Mouse (Mus musculus) heart, postnatal 36 days (tissue): Measurements from ENCODE around the gene Gpr119. TPM values are rescaled to one million over a fixed set of nuclear protein-coding genes. Genes with fewer than 3 reads are reported as not detected.
A peak's percentile ranks its signal among the peaks of the same experiment; 100 is the strongest.

ENCODE experiments used
- DNase-seq, 2 experiments: peaks; one replicate each; pipeline ENCODE4 v3.0.0; 2021 to 2022
- intact Hi-C: fragments of 180-260 bp; cut with DNase I; formaldehyde crosslinking; loops from one replicate; pipeline ENCODE4 v1.15.1; 2025
- microRNA-seq, 2 experiments: library from miRNA; unstranded; fragments of <30 nt; microRNA quantifications; one replicate each; pipeline ENCODE4 v1.2.0; 2021; ENCODE audit warnings: borderline number of aligned reads in 2 of 2
- total RNA-seq, 2 experiments: library from RNA; stranded (reverse); gene quantifications; 2 replicates each; pipeline ENCODE4 v1.2.3; 2021

Gene Gpr119
- total RNA-seq, result not detected

- DNase-seq, result no peak
- intact Hi-C loops, result no loop called here
These were observed at the start of gene Gpr119 for GRCm38 (mm10) chrX:48674171-48674570. Gene Gpr119 (minus strand): TSS chrX:48674478.

GRCm38 (mm10) chrX:48712846-48713245, 38.6 kb upstream of the Gpr119 start:
- intact Hi-C loops, result no loop called here
- DNase-seq, result no peak

DNA sequence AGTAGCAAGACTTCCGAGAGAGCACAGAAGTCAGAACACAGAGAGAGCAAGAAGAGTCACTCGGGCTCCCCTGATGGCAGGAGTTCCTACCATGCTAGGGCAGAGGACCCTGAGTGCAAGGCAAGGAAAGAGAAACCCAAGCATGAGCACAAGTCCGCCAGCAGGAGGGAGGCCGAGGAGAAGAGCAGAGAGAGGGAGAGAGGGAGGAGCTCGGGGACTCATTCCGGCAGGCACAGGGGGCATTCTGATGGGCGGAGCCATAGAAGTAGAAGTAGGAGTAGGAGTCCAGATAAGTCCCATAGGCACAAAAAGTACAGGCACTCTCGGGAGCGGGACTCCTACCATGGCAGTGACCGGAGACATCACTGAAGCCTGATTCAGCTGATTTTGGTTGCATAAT, 35.4 kb upstream of the Gpr119 start:
- intact Hi-C loops, result no loop called here
- no peak for DNase-seq

GRCm38 (mm10) chrX:48694864-48695371, 20.6 kb upstream of the Gpr119 start, which contains the start of gene Rbmx2:
Gene Rbmx2 (plus strand): TSS chrX:48695004.
- peak; percentile 87 for DNase-seq
- intact Hi-C loops, result loop anchor here (10.0 kb wide), 1 partner anchor 590 kb away; the partner anchor contains the start of gene Enox2

DNA sequence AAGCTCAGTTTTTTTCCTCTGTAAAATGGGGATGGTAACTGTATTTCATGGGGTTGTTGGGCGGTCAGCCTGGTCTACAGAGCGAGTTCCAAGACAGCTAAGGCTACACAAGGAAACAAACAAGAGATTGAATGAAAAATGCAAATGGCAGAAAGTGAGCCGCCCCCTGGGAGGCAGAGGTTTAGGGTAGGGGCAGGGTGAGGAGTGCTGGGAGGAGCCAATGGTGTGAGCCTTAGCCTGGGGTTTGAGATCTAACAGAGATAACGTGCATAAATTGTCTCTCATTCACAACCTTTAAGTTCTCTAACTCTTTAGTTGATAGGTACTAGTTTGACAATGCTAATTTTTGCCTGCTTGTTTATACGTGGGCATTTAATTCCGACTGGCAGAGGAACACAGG, 20.2 kb upstream of the Gpr119 start:
- intact Hi-C loops, result loop anchor here (10.0 kb wide), 1 partner anchor 590 kb away; the partner anchor contains the start of gene Enox2

DNA sequence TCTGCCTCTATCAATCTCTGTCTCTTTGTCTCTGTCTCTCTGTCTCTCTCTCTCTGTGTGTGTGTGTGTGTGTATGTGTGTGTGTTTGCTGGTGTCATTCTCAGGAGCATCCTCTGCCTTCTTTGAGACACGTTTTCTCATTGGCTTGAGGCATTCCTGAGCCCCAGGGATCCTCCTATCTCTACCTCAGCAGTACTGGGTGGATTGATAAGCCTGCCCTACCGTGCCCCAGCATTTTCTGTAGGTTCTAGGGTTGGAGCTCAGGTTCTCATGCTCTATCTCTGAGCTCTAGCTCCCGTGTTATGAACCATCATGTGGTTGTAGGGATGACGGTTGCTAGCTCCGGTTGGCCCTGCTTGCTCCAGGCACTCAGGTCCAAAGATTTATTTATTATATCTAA, 9.6 kb upstream of the Gpr119 start:
- intact Hi-C loops, result loop anchor here (10.0 kb wide), 2 partner anchors 621 to 1871 kb away; no protein-coding TSS in a partner anchor

More for the DNA sequence above, 20.2 kb upstream of the Gpr119 start:
- DNase-seq, result no peak

GRCm38 (mm10) chrX:48683451-48683850, 9.2 kb upstream of the Gpr119 start:
- DNase-seq, result peak; percentile 13 to 35
- intact Hi-C loops, result loop anchor here (10.0 kb wide), 2 partner anchors 621 to 1871 kb away; no protein-coding TSS in a partner anchor

More for the DNA sequence above, 9.6 kb upstream of the Gpr119 start:
- no peak for DNase-seq

DNA sequence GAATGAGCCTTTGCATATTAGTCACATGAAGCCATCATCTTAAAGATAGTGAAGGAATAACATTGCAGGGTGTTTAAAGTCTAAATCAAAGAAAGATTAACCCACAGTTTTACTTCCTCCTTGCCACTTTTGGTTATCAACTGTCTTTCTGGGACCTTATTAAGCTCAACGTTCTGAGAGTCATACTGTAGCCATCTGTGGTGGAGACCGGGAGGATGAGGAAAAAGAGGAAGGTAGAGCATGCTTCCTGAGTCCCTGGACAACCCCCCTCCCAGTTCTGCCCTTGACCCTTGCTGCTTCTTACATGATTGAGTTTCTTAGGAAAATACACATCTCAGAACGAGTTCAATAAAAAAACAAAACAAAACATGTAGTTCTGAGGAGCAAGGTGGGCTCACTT, 2.6 kb downstream of the Gpr119 start:
- intact Hi-C loops, result no loop called here

DNA sequence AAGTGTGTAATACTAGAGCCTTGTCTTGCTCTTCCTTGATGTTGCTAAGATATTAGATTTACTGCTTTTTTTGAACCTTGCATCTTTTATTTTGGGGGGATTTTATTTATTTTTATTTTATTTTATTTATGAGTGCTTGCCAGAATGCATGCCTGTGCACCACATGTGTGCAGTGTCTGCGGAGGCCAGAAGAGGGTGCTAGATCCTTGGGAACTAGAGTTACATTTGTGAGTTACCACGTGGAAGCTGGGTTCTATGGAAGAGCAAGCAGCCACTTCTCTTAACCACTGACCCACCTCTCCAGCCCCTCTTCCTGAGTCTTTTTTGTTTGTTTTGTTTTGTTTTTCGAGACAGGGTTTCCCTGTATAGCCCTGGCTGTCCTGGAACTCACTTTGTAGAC, 4.7 kb downstream of the Gpr119 start:
- no peak for DNase-seq
- intact Hi-C loops, result no loop called here

More for the DNA sequence above, 2.6 kb downstream of the Gpr119 start:
- DNase-seq, result no peak

- intact Hi-C loops, result no loop called here
- DNase-seq, result no peak
These were observed 7.5 kb downstream of the Gpr119 start for GRCm38 (mm10) chrX:48666807-48667206.

GRCm38 (mm10) chrX:48644122-48644521, 30.2 kb downstream of the Gpr119 start:
- peak; percentile 31 to 39 for DNase-seq
- intact Hi-C loops, result no loop called here

DNA sequence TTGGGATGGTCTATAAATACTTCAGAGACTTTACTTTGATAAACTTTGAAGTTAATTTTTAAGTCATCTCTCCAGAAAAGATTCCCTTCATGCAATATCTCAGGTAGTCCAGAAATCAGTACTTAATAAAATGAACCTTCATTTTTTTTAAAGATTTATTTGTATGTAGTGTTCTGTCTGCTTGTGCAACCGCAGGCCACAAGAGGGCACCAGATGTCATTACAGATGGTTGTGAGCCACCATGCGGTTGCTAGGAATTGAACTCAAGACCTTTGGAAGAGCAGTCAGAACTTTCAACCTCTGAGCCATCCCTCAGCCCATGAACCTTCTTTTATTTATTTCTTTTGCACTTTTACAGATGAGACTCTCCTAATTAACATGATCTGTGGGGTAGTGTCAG, 37.2 kb downstream of the Gpr119 start:
- no peak for DNase-seq
- intact Hi-C loops, result no loop called here

GRCm38 (mm10) chrX:48624054-48624420, 50.2 kb downstream of the Gpr119 start:
- DNase-seq, result no peak
- intact Hi-C loops, result no loop called here

GRCm38 (mm10) chrX:48623379-48624053, 50.8 kb downstream of the Gpr119 start, which contains the start of gene Slc25a14:
Gene Slc25a14 (plus strand): TSS chrX:48623413.
- peak; percentile 73 to 78 for DNase-seq
- intact Hi-C loops, result loop anchor here (2.0 kb wide), 1 partner anchor 29 kb away; the partner anchor contains the start of gene Zfp280c

DNA sequence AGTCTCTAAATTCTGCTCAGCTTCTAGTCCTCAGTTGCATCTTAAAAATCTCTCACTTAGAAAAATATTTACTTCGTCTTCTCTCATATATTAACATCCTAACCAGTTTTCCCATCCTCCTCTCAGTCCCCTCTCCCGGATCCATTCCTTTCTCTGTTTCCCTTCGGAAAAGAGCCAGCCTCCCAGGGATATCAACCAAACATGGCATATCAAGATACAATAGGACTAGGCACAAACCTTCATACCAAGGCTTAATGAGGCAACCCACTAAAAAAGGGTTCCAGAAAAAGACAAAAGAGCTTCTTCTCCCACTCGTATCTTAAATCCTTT, 51.3 kb downstream of the Gpr119 start:
- intact Hi-C loops, result loop anchor here (2.0 kb wide), 1 partner anchor 28 kb away; the partner anchor contains the start of gene Zfp280c
- no peak for DNase-seq

Small RNA genes lying within 50 kb of the gene (microRNA-seq; reads per million reads assigned to microRNA genes)
- 0 reads per million in 2 experiments for gene Gm27828

Other genes with a start within 250 kb of the Gpr119 start
- gene Elf4, start 211.3 kb downstream of the Gpr119 start, total RNA-seq, result 1 to 10 TPM; 5.7 to 6.6 TPM
- gene Aifm1, start 160.9 kb downstream of the Gpr119 start, total RNA-seq, result 100 to 1,000 TPM; 109 to 116 TPM
- gene Rab33a, start 155.2 kb downstream of the Gpr119 start, total RNA-seq, result under 1 TPM in 1 of 2 experiments, not detected in 1; 0.53 TPM
- gene Zfp280c, start 80.0 kb downstream of the Gpr119 start, total RNA-seq, result 1 to 10 TPM; 5.2 to 7.5 TPM
- gene Slc25a14, start 51.1 kb downstream of the Gpr119 start, total RNA-seq, result 1 to 10 TPM; 2.2 to 3.8 TPM
- gene Rbmx2, start 20.5 kb upstream of the Gpr119 start, total RNA-seq, result 1 to 10 TPM; 1.5 to 2.6 TPM
- not detected for gene Gm595, start 203.2 kb upstream of the Gpr119 start, total RNA-seq